Mouse (Mus musculus) left cerebral cortex, postnatal 25 days (tissue): ENCODE results near the gene Reep6. TPM values are rescaled to one million over a fixed set of nuclear protein-coding genes. Genes with fewer than 3 reads are reported as not detected.

Experiments used
- DNase-seq, 2 experiments: peaks; one replicate each; pipeline ENCODE4 v3.0.0; 2022; ENCODE audit warnings: low spot score in 2 of 2, mixed read lengths in 1 of 2
- intact Hi-C: fragments of 180-260 bp; cut with DNase I; formaldehyde crosslinking; loops from one replicate; pipeline ENCODE4 v1.15.1; 2025
- total RNA-seq, 2 experiments: library from RNA; stranded (reverse); gene quantifications; 2 replicates each; pipeline ENCODE4 v1.2.3; 2021

Gene Reep6
- total RNA-seq, 2 experiments from 2014 or later, result 10.5 to 11.2 TPM

DNA sequence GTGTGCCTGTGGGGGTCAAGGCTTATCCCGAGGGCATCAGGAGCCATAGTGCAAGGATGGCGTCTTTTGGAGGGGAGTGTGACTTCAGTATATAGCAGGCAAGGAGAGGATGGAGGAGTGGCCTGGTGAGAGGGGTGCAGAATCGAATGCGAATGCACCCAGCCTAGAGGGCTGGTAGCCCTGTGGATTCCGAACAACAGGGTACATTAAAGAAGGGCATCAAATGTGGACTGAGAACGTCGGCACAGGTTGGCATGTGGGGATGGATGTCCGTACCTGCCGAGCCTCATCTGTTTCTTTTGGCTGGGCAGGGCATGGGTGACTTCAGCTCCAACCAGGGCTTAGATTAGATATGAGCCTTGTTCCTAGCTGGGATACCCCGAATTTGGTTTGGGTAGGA lies 29.9 kb upstream of the Reep6 start:
- intact Hi-C loops, result no loop called here

DNA sequence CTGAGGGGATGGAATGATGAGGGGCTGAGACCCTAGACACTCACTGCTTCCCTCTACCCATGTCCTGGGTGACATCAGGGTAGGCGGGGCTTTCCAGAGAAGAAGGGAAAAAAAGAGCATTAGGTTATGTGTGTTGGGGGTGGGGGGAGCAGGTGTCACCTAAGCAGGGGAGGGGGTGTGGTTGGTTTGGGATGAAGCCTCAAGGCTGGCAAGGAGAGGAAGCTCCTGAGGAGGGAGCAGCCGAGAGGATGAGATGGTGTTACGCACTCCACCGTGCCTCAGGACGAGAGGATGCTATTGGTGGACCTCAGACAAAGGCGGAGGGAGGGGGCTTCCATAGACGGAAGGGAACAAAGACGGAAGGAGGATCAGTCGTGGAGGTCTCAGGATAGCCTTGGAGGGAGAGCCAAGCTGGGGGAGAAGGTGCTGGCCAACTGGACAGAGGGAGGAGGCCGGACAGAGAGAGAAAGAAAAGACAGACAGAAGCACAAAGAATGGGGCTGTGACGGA lies 29.0 kb upstream of the Reep6 start:
- peak in 1 of 2 experiments; percentile 47 for DNase-seq

More for the DNA sequence above, 29.9 kb upstream of the Reep6 start:
- no peak for DNase-seq

DNA sequence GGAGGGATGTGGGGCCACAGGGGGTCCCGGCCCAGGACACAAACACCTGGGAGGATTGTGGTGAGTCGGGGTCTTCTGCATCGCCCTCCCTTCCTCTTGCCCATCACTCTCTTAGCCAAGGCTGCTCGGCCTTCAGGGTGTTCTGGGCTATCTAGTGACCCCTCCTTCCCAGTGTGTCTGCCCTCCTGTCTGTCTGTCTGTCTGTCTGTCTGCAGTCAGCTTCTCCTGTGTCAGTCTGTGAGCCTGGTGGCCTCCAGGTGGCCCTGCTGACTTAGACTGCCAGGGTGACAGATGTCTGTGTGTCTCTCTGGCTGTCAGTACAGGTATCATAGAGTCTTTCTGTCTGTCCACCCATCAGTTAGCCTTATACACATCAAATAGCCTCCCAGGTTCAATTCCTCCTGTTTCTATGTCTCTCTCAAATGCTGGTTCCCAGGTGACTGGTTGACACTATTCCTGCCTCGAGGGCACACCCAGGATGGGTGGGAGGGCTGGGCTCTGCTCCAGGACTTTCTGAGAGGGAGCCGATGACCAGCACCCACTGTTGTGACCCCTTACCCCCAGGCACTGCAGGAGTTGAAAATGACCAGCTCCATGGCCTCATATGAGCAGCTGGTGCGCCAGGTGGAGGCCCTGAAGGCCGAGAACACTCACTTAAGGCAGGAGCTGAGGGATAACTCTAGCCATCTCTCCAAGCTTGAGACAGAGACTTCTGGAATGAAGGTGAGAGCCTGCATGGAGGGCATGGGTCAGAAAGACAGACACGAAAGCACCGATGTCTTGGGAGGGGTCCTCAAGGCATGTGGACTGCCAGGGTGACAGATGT lies 28.3 kb upstream of the Reep6 start:
- intact Hi-C loops, result no loop called here
- no peak for DNase-seq

More for the DNA sequence above, 29.0 kb upstream of the Reep6 start:
- intact Hi-C loops, result no loop called here

DNA sequence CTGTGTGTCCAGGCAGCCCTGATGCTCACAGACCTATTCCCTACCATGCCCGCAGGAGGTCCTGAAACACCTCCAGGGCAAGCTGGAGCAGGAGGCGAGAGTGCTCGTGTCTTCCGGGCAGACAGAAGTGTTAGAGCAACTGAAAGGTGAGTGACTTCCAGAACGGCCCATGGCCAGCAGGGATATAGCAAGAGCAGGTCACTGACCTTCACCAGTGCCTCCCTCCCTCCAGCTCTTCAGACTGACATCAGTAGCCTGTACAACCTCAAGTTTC lies 27.7 kb upstream of the Reep6 start:
- DNase-seq, result no peak
- intact Hi-C loops, result no loop called here

DNA sequence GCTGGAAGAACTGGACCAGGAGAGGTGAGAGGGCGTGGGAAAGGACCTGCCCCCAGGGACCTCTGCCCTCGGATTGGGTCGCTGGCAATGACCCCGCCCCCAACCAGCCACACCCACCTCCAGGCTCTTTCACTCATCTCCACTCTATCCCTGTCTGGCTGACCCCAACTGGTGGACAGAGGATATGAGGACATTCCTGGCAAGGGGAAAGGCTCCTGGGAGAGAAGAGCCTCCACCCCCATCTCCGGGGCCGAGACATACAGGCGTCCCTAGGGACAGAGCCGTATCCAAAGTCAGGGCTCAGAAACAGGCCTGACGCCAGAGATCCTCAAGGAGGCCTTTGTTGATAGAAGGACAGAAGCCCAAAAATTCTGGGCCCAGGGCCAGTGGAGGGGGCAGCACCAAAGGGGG lies 27.3 kb upstream of the Reep6 start:
- DNase-seq, result peak in 1 of 2 experiments; percentile 72
- intact Hi-C loops, result no loop called here

DNA sequence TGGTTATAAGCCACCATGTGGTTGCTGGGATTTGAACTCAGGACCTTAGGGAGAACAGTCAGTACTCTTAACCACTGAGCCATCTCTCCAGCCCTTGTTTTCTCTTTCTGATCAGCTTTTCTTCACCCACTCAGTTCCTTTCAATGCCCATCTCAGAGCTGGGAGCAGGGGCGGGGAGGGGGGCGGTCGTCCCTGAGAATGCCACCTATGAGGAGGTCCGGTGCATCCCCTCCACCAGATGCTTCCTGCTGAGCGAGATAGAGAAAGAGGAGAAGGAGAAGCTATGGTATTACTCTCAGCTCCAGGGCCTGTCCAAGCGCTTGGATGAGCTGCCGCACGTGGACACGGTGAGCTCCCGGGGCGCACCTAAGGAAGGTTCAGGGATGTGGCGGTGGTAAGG lies 25.3 kb upstream of the Reep6 start:
- DNase-seq, result no peak
- intact Hi-C loops, result no loop called here

DNA sequence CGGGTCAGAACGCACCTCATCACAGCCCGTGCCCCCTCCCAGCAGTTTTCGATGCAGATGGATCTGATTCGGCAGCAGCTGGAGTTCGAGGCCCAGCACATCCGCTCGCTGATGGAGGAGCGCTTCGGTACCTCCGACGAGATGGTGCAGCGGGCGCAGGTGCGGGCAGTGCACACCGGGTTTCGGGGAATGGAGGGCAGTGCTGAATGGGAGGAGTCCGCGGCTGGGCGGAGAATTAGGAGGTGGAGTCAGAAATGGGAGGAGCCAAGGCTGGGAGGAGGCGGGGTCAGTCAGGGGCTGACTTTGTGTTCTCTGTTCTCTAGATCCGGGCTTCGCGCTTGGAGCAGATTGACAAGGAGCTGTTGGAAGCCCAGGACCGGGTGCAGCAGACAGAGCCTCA lies 24.9 kb upstream of the Reep6 start:
- intact Hi-C loops, result no loop called here
- DNase-seq, result no peak

DNA sequence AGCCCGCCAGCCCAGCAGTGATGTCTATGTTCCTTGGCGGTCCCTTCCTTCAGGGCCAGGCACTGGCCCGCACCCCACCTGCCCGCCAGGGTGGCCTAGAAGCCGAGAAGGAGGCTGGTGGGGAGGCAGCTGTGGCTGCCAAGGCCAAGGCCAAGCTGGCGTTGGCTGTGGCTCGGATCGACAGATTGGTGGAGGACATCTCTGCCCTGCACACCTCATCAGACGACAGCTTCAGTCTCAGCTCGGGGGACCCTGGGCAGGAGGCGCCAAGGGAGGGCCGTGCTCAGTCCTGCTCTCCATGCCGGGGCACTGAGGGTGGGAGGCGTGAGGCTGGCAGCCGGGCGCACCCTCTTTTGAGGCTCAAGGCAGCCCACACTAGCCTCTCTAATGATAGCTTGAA lies 18.2 kb upstream of the Reep6 start:
- DNase-seq, result no peak
- intact Hi-C loops, result no loop called here

DNA sequence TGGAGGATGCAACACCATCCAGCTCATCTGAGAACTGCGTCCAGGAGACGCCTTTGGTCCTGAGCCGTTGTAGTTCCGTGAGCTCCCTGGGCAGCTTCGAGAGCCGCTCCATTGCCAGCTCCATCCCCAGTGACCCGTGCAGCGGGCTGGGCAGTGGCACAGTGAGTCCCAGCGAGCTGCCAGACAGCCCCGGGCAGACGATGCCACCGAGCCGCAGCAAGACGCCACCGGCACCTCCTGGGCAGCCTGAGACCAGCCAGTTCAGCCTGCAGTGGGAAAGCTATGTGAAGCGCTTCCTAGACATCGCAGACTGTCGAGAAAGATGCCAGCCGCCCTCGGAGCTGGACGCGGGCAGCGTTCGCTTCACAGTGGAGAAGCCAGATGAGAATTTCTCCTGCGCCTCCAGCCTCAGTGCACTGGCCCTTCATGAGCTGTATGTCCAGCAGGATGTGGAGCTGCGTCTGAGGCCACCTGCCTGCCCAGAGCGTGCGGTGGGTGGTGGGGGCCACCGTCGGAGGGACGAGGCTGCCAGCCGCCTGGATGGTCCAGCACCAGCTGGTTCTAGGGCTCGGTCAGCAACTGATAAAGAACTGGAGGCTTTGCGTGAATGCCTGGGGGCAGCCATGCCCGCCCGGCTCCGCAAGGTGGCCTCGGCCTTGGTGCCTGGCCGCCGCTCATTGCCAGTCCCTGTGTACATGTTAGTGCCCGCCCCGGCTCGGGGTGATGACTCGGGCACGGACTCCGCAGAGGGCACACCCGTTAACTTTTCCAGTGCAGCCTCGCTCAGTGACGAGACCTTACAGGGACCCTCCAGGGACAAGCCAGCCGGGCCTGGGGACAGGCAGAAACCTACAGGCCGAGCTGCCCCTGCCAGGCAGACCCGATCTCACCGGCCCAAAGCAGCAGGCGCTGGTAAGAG lies 16.9 kb upstream of the Reep6 start:
- intact Hi-C loops, result no loop called here
- DNase-seq, result no peak

DNA sequence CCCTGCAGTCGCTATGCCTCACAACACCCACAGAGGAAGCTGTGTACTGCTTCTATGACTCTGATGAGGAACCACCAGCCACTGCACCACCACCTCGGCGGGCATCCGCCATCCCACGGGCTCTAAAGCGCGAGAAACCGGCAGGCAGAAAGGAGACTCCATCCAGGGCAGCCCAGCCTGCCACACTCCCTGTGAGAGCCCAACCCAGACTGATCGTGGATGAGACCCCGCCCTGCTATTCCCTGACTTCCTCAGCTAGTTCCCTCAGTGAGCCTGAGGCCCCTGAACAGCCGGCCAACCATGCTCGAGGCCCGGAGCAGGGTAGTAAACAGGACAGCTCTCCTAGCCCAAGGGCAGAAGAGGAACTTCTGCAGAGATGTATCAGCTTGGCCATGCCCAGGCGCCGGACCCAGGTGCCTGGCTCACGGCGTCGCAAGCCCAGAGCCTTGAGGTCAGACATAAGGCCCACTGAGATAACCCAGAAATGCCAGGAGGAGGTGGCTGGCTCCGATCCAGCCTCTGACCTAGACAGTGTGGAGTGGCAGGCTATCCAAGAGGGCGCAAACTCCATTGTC lies 16.0 kb upstream of the Reep6 start:
- intact Hi-C loops, result no loop called here
- no peak for DNase-seq

DNA sequence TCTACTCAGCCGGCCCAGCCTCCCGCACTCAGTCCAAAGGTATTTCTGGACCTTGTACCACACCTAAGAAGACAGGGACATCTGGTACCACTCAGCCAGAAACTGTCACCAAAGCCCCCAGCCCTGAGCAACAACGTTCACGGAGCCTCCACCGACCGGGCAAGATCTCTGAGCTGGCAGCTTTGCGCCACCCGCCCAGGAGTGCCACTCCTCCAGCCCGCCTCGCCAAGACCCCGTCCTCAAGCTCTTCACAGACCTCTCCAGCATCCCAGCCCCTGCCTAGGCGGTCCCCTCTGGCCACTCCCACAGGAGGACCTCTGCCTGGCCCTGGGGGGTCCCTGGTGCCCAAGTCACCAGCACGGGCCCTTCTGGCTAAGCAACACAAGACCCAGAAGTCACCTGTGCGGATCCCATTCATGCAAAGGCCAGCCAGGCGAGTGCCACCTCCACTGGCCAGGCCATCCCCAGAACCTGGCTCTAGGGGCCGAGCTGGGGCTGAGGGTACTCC lies 15.2 kb upstream of the Reep6 start:
- intact Hi-C loops, result no loop called here
- no peak for DNase-seq

DNA sequence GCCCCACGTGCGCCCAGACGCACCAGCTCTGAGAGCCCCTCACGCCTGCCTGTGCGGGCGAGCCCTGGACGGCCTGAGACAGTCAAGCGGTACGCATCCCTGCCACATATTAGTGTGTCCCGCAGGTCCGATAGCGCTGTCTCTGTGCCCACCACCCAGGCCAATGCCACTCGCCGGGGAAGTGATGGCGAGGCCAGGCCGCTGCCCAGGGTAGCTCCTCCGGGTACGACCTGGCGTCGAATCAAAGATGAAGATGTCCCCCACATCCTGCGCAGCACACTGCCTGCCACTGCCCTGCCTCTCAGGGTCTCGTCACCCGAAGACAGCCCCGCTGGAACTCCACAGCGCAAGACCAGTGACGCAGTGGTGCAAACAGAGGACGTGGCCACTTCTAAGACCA lies 14.4 kb upstream of the Reep6 start:
- no peak for DNase-seq
- intact Hi-C loops, result no loop called here

DNA sequence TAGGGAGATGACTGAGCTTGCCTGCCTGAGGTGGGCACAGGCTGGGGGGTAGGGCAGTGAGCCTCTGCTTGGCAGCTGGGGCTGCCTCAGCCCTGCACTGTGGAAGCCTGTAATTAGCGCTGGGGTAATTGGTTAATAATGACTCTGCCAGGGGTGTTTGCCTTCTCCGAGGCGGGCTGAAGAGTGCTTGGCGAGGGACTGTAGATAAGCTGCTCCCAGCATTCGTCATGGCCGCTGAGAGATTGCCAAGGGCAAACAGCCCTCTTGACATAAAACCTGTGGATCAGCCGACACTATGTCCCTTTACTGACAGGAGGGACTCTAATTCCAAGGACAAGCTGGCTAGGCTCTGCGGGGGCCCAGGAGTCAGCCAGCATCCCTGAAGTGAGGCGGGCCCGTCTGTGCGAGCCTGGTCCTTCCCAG lies 13.4 kb upstream of the Reep6 start:
- DNase-seq, result no peak
- intact Hi-C loops, result no loop called here

DNA sequence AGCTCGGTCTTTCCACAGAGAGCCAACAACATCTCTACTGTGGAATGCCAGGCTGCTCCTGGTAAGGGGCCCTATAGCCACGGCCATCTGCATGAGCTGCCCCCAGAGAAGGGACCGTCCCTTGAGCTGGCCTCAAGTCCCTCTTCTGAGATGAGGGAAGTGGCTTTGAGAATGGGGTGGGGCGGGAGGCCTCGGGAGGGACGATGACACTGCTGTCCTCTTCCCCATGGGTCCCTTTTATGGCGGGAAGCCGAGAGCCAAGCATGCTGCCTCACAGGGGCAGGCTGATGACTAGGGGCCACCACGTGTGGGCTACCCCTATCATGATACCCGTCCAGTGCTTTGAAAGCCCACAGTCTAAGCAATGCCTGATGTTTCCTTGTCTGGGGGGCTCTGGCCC lies 12.7 kb upstream of the Reep6 start:
- no peak for DNase-seq

DNA sequence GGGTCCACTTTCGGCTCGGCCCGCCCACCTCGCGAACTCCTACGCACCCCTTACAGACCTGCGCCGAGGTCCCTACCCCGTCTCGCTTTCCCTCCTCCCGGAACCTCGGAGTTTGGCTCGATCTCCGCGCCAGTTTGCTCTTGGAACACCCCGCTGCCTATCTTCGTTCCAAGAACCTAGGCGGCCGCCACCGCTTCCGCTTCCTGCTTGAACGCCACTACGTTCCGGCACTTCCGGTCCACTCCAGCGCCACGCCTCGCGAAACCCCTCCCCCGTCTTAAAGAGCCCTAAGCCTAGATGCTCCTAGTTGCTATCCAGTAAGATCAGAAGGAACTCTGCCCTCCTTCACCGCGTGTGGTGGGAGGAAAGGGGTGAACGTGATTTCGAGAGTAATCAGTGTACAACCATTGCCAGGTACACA lies 9.4 kb upstream of the Reep6 start, which contains the start of gene 2310011J03Rik:
2310011J03Rik (minus strand) TSS at position 198 of the 421 bp plus-strand sequence.
- intact Hi-C loops, result no loop called here
- peak; percentile 91 to 96 for DNase-seq

More for the DNA sequence above, 12.7 kb upstream of the Reep6 start:
- intact Hi-C loops, result no loop called here

DNA sequence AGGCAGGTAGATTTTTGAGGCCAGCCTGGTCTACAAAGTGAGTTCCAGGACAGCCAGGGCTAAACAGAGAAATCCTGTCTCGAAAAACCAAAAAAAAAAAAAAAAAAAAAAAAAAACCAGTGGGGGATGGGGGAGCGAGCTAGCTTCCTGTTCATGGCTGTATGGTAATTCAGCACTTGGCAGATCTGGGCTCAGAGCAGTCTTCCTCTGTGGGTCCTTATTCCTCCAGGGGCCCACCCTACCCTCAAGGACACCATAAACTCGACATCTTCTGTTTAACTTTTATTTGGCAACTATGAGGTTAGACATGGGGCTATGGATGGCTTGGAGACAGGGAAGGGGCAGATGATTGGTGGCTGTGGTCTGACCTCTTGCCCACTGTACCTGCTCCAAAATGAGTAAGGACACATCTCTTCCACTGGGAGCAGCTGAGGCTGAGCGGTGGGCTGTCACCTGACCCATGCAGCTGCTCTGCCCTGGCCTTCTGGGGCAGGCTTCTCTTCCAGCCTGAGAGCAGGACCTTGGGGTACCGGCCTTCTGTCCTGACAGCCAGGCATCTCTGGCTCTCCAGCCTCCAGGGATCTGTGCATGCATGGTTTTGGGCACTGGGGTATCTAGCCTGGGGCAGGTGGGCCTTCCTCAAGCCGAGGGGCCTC lies 8.6 kb upstream of the Reep6 start:
- intact Hi-C loops, result no loop called here
- DNase-seq, result no peak

DNA sequence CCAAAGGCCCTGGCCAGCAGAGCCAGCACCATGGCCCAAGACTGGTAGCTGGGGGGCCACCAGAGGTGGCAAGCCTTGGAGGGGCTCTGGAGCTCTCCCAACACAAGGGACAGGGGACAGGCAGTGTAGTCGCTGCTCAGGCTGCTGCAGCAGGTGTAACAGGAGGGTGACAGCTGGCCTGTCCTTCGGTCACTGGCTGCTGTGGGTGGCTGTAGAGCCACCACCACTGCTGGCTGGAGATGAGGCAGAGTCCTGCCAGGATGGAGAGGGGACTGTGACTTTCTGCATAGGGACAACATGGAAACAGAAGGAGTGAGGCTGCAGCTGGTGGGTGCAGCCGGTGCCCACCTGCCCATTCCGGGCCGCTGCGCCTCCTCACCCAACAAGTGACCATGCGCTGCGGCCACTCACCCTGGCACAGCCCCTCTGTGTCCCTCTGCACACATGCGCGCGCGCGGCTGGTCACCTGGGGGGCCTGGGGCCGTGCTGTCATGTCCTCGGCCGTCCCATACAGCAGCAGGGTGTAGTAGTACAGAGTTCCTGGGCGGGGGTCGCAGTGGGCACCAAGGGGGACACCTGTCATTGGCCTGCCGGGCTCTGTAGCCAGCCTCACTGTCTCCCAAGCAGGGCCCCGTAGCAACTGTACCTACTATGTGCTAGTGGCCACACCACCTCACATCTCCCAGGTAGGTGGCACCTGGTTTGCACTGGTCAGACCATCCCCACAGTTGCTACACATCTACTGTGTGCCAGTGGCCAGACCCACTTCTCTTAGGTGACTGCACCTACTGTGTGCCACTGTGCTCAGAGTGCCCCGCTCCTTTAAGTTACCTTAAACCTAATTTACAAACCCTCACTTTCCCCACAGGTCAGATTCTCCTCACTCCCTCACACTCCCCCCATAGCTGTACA lies 7.8 kb upstream of the Reep6 start:
- no peak for DNase-seq

DNA sequence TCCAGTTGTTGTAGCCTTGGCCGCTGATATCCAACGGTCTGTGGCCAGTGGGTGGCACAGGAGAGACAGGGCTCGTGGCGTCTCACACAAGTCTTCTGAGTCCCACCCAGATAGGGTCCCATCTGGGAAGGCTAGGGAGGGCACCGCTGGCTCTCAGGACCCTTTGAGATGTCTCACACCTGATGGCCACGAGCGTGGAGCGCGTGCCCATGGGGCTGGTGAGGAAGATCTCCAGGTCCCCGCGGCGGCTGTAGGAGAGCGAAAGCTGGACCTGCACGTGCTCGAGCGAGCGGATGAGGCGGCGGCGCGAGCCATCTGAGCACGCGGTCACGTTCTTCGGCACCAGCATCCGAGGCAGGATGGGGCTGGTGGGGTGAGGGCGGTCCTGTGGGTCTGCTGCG lies 6.9 kb upstream of the Reep6 start:
- DNase-seq, result no peak

More for the DNA sequence above, 7.8 kb upstream of the Reep6 start:
- intact Hi-C loops, result no loop called here

More for the DNA sequence above, 6.9 kb upstream of the Reep6 start:
- intact Hi-C loops, result no loop called here
